Mouse (Mus musculus) megakaryocyte, embryonic 14.5 days (primary cell): ENCODE results near the gene Klf9. TPM values are rescaled to one million over a fixed set of nuclear protein-coding genes. Genes with fewer than 3 reads are reported as not detected.
A peak's percentile ranks its signal among the peaks of the same experiment; 100 is the strongest.

ENCODE experiments used
- H3K27me3 ChIP-seq: replicated peaks from 2 replicates; pipeline ENCODE3; 2012; ENCODE audit warnings: inconsistent platforms
- H3K36me3 ChIP-seq: replicated peaks from 2 replicates; pipeline ENCODE3; 2012; ENCODE audit warnings: low read length, inconsistent platforms, mixed read lengths
- H3K4me1 ChIP-seq: 2 replicates; pipeline ENCODE4 v1.6.1; 2012; ENCODE audit warnings: inconsistent platforms
- H3K4me3 ChIP-seq: replicated peaks from 2 replicates; pipeline ENCODE3; 2012; ENCODE audit warnings: moderate library complexity, mild to moderate bottlenecking, inconsistent platforms
- H3K9me3 ChIP-seq: 2 replicates; pipeline ENCODE4 v1.6.1; 2012; ENCODE audit warnings: inconsistent platforms
- FLI1 ChIP-seq: IDR thresholded peaks from 2 replicates; pipeline ENCODE4 v1.6.1; 2012; ENCODE audit warnings: low read length, inconsistent platforms, mixed read lengths
- GATA1 ChIP-seq: IDR thresholded peaks from 3 replicates; pipeline ENCODE4 v1.6.1; 2012; ENCODE audit warnings: mixed read lengths, low read length, inconsistent platforms, borderline replicate concordance
- polyA plus RNA-seq: library from polyadenylated mRNA; stranded (reverse); fragments of >175 nt; gene quantifications from 2 replicates; pipeline ENCODE4 v1.2.3, GENCODE M21; 2012; ENCODE audit warnings: low replicate concordance; ENCODE audit not compliant: insufficient read depth

Klf9 gene
- polyA plus RNA-seq, 1 experiment, result 12.2 TPM

GRCm38 (mm10) chr19:23162387-23162809 is 21.4 kb downstream of the Klf9 start:
- Histone ChIP-seq H3K9me3 (no peaks in the 10 kb centered on the region), H3K4me1 (peaks cover 41% of the 10 kb centered on the region), H3K27me3 (no peaks in the 10 kb centered on the region), H3K36me3 (peaks cover 79% of the 10 kb centered on the region), H3K4me3 (peak overlapping the region; percentile 35)
- TF ChIP-seq FLI1, result no peak
- no peak for TF ChIP-seq GATA1

- Histone ChIP-seq H3K4me3 (peak overlapping the region; percentile 35), H3K9me3 (no peaks in the 10 kb centered on the region), H3K27me3 (no peaks in the 10 kb centered on the region), H3K4me1 (peaks cover 41% of the 10 kb centered on the region), H3K36me3 (peaks cover 81% of the 10 kb centered on the region)
- TF ChIP-seq GATA1 (no peak), FLI1 (no peak)
Measured at GRCm38 (mm10) chr19:23162877-23163276, 21.9 kb downstream of the Klf9 start.

GRCm38 (mm10) chr19:23163361-23163760 is 22.3 kb downstream of the Klf9 start:
- Histone ChIP-seq H3K9me3 (no peaks in the 10 kb centered on the region), H3K4me1 (peaks cover 44% of the 10 kb centered on the region), H3K4me3 (no peak overlapping the region), H3K36me3 (peaks cover 85% of the 10 kb centered on the region), H3K27me3 (no peaks in the 10 kb centered on the region)
- TF ChIP-seq GATA1 (no peak), FLI1 (no peak)

GRCm38 (mm10) chr19:23164651-23165240 is 23.7 kb downstream of the Klf9 start:
- Histone ChIP-seq H3K4me3 (no peak overlapping the region), H3K27me3 (no peaks in the 10 kb centered on the region), H3K4me1 (peaks cover 35% of the 10 kb centered on the region), H3K9me3 (peaks cover 4% of the 10 kb centered on the region), H3K36me3 (peaks cover 87% of the 10 kb centered on the region)
- no peak for TF ChIP-seq FLI1
- no peak for TF ChIP-seq GATA1

GRCm38 (mm10) chr19:23166550-23167284 is 25.7 kb downstream of the Klf9 start:
- TF ChIP-seq GATA1 (no peak), FLI1 (no peak)

GRCm38 (mm10) chr19:23168899-23169658 is 28.1 kb downstream of the Klf9 start:
- H3K36me3 ChIP-seq, result peaks cover 64% of the 10 kb centered on the region
- 0 out of 2 replicates have a peak, but pooled peaks cover 8% of the 10 kb centered on the region for H3K4me1 ChIP-seq
- H3K9me3 ChIP-seq, result peaks cover 16% of the 10 kb centered on the region
- TF ChIP-seq FLI1, result no peak
- no peak for TF ChIP-seq GATA1
- no peak overlapping the region for H3K4me3 ChIP-seq
- H3K27me3 ChIP-seq, result no peaks in the 10 kb centered on the region

More at GRCm38 (mm10) chr19:23166550-23167284, 25.7 kb downstream of the Klf9 start:
- H3K4me1 ChIP-seq, result peaks cover 26% of the 10 kb centered on the region
- H3K36me3 ChIP-seq, result peaks cover 84% of the 10 kb centered on the region
- H3K4me3 ChIP-seq, result no peak overlapping the region
- H3K9me3 ChIP-seq, result peaks cover 14% of the 10 kb centered on the region
- no peaks in the 10 kb centered on the region for H3K27me3 ChIP-seq

- H3K4me1 ChIP-seq, result 0 out of 2 replicates have a peak, but pooled peaks cover 5% of the 10 kb centered on the region
- TF ChIP-seq GATA1, result no peak
- H3K4me3 ChIP-seq, result no peak overlapping the region
- peaks cover 58% of the 10 kb centered on the region for H3K36me3 ChIP-seq
- no peaks in the 10 kb centered on the region for H3K27me3 ChIP-seq
- H3K9me3 ChIP-seq, result peaks cover 16% of the 10 kb centered on the region
Measured at GRCm38 (mm10) chr19:23169659-23170050, 28.6 kb downstream of the Klf9 start.

- Histone ChIP-seq H3K4me1 (peaks cover 7% of the 10 kb centered on the region; the same call in 1 of the 2 replicates), H3K27me3 (no peaks in the 10 kb centered on the region), H3K9me3 (peaks cover 16% of the 10 kb centered on the region), H3K4me3 (no peak overlapping the region), H3K36me3 (peaks cover 50% of the 10 kb centered on the region)
- TF ChIP-seq GATA1 (no peak), FLI1 (no peak)
Measured at GRCm38 (mm10) chr19:23170476-23170875, 29.4 kb downstream of the Klf9 start.

GRCm38 (mm10) chr19:23171136-23171535 is 30.1 kb downstream of the Klf9 start:
- H3K4me1 ChIP-seq, result peaks cover 8% of the 10 kb centered on the region; the same call in 1 of the 2 replicates
- H3K36me3 ChIP-seq, result peaks cover 44% of the 10 kb centered on the region
- no peak overlapping the region for H3K4me3 ChIP-seq
- TF ChIP-seq FLI1, result no peak
- TF ChIP-seq GATA1, result no peak
- no peaks in the 10 kb centered on the region for H3K27me3 ChIP-seq
- peaks cover 16% of the 10 kb centered on the region for H3K9me3 ChIP-seq

- H3K9me3 ChIP-seq, result peaks cover 9% of the 10 kb centered on the region
- no peak overlapping the region for H3K4me3 ChIP-seq
- H3K4me1 ChIP-seq, result peaks cover 14% of the 10 kb centered on the region
- peaks cover 6% of the 10 kb centered on the region for H3K36me3 ChIP-seq
- no peaks in the 10 kb centered on the region for H3K27me3 ChIP-seq
- TF ChIP-seq FLI1 (no peak), GATA1 (no peak)
Measured at GRCm38 (mm10) chr19:23175090-23175489, 34.1 kb downstream of the Klf9 start.
